Mouse (Mus musculus): ENCODE measurements at regions not wholly inside any gene's neighbourhood (a gene's known extent, or its start where the extent isn't known, plus 50 kb on each side); places are given as distances from the start of the nearest gene placed in this dataset.
A peak's percentile ranks its signal among the peaks of the same experiment; 100 is the strongest.

DNA sequence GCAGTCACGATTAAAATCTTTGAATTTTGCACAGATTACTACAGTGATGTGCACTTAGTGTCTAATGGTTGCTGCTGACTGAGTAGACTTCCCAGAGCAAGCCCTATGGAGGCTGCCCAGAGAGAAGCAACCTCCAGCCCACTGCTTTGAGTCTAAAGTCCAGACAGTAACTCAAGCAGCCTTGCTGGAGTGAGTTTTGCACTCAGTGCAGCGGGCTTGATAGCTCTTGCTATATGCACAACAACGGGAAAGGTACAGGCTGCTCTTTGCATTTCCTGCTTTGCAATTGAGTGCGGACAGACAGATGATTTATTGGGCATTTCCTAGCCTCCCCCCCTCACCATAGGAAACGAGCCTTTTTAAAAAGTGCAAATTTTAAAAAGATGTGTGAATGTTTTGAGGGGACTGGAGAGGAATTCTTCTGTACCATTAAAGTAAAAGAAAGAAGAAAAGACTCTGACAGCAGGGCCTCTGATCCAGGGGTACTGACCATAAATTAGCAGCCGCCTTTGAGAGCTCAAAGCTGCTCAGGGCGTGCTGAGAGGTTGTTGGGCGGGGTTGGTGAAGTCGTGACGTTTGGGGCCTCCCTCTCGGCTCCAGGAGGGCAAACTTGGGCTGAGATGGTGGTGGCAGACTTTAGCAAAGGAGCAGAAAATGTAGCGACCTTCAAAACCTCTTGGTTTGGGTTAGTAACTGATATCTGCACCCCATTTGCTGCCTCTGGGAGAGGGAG lies 214.4 kb downstream of the Zfp36l1 start:
- DNase-seq (ENCODE audit: low spot score) (peak; percentile 74), ATAC-seq (peak; percentile 60)
- no peaks in the 10 kb centered on the region for H3K9me3 ChIP-seq (ENCODE audit: low read length)
- WGBS, result 20% methylated on average over 12 of the region's 12 CpGs
- no peaks in the 10 kb centered on the region for H3K27me3 ChIP-seq (replicated peaks; ENCODE audit: insufficient read depth, low read length)
- peaks cover 23% of the 10 kb centered on the region for H3K4me1 ChIP-seq (ENCODE audit: insufficient read depth, low read depth, low read length)
- no peak overlapping the region for H3K4me2 ChIP-seq (replicated peaks; ENCODE audit: low read depth, low read length)
- no peak overlapping the region for H3K4me3 ChIP-seq (ENCODE audit: low read depth, low read length)
- H3K27ac ChIP-seq (ENCODE audit: low read length), result peak overlapping the region; percentile 59
- H3K9ac ChIP-seq (replicated peaks; ENCODE audit: low read depth), result no peak overlapping the region
- no peaks in the 10 kb centered on the region for H3K36me3 ChIP-seq (ENCODE audit: insufficient read depth, low read length)
- TF ChIP-seq CTCF (IDR thresholded peaks at IDR 0.05) (no peak), EP300 (IDR thresholded peaks at IDR 0.05) (peak; percentile 40; the same call in 1 of the 2 replicates)

DNA sequence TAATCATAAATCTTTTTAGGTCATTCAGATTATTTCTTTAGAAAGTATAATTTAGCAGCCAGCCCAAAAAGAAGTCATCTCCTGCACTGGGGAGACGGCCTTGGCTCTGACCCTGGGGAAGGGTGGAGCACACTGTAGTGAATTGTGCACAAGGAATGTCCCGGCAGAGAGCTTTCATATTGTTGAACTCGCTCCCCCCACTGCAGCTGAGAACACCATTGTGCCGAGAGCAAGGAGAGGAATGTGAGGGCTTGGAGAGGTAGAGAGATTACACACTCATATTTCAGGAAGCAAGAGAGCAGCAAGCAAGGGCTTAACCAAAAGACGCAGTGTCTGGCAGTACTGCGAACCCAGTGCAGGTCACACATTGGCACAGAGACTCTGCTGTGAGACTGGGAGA lies 216.8 kb downstream of the Zfp36l1 start:
- H3K9me3 ChIP-seq (ENCODE audit: low read length), result no peaks in the 10 kb centered on the region
- no peak for TF ChIP-seq CTCF (IDR thresholded peaks at IDR 0.05)
- TF ChIP-seq EP300 (IDR thresholded peaks at IDR 0.05), result peak; percentile 92
- H3K27me3 ChIP-seq (replicated peaks; ENCODE audit: insufficient read depth, low read length), result no peaks in the 10 kb centered on the region
- no peak overlapping the region for H3K4me2 ChIP-seq (replicated peaks; ENCODE audit: low read depth, low read length)
- H3K36me3 ChIP-seq (ENCODE audit: insufficient read depth, low read length), result no peaks in the 10 kb centered on the region
- H3K9ac ChIP-seq (replicated peaks; ENCODE audit: low read depth), result no peak overlapping the region
- ATAC-seq, result peak; percentile 94
- H3K4me3 ChIP-seq (ENCODE audit: low read depth, low read length), result no peak overlapping the region
- 17% methylated on average over 6 of the region's 6 CpGs for WGBS
- peak overlapping the region; percentile 82 for H3K27ac ChIP-seq (ENCODE audit: low read length)
- peak; percentile 92 for DNase-seq (ENCODE audit: low spot score)
- peaks cover 19% of the 10 kb centered on the region; the same call in 1 of the 2 replicates for H3K4me1 ChIP-seq (ENCODE audit: insufficient read depth, low read depth, low read length)

DNA sequence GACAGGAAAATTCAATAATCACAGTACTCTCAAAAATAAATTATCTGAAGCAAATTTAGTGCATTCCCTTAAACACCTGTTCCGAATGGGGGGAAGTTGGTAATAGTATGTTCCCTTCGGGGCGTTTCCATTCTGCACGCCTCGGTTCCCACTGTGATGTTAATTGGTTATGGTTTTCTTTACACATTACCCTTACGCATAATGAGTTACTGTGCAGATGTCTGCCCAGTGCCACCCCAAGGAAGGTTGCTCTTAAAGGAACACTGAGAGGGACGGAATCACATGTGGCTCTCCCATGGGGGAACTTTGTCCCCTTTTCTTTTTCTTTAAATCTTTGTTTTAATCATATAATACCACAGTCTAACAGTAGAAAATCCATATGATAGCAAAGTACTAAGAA lies 217.5 kb downstream of the Zfp36l1 start:
- Histone ChIP-seq H3K4me1 (ENCODE audit: insufficient read depth, low read depth, low read length) (peaks cover 20% of the 10 kb centered on the region; the same call in 1 of the 2 replicates), H3K4me3 (ENCODE audit: low read depth, low read length) (no peak overlapping the region), H3K4me2 (replicated peaks; ENCODE audit: low read depth, low read length) (no peak overlapping the region), H3K27me3 (replicated peaks; ENCODE audit: insufficient read depth, low read length) (no peaks in the 10 kb centered on the region), H3K9me3 (ENCODE audit: low read length) (no peaks in the 10 kb centered on the region), H3K9ac (replicated peaks; ENCODE audit: low read depth) (no peak overlapping the region), H3K27ac (ENCODE audit: low read length) (no peak overlapping the region), H3K36me3 (ENCODE audit: insufficient read depth, low read length) (no peaks in the 10 kb centered on the region)
- DNase-seq (ENCODE audit: low spot score) (no peak), ATAC-seq (no peak)
- WGBS, result 68% methylated on average over 7 of the region's 7 CpGs
- TF ChIP-seq CTCF (IDR thresholded peaks at IDR 0.05) (no peak), EP300 (IDR thresholded peaks at IDR 0.05) (no peak)

DNA sequence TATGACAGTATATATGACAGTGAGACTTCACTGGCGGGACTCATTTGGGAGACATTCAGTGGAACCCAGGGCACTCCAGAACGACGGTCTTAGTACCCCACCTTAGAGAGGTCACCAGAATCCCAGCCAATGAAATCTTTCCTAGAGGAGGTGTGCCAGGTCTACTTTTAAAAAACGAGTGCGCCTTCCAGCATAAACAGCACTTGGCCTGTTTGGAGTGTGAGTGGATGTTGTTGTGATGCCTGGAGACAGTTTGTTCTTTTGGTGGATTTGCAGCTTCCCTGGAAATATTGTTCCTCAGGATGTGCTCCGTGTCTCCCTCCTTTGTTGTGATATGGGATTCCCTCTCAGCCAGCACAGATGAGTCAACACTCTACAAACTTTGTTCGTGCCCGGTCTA lies 219.9 kb downstream of the Zfp36l1 start:
- no peaks in the 10 kb centered on the region for H3K27me3 ChIP-seq (replicated peaks; ENCODE audit: insufficient read depth, low read length)
- no peak overlapping the region for H3K27ac ChIP-seq (ENCODE audit: low read length)
- H3K4me2 ChIP-seq (replicated peaks; ENCODE audit: low read depth, low read length), result no peak overlapping the region
- H3K36me3 ChIP-seq (ENCODE audit: insufficient read depth, low read length), result no peaks in the 10 kb centered on the region
- DNase-seq (ENCODE audit: low spot score) (no peak), ATAC-seq (no peak; the same call in 1 of the 2 replicates)
- H3K9ac ChIP-seq (replicated peaks; ENCODE audit: low read depth), result no peak overlapping the region
- no peaks in the 10 kb centered on the region for H3K9me3 ChIP-seq (ENCODE audit: low read length)
- no peak overlapping the region for H3K4me3 ChIP-seq (ENCODE audit: low read depth, low read length)
- WGBS, result 80% methylated on average over 8 of the region's 8 CpGs
- peaks cover 13% of the 10 kb centered on the region; the same call in 1 of the 2 replicates for H3K4me1 ChIP-seq (ENCODE audit: insufficient read depth, low read depth, low read length)
- TF ChIP-seq EP300 (IDR thresholded peaks at IDR 0.05), result peak; percentile 49
- TF ChIP-seq CTCF (IDR thresholded peaks at IDR 0.05), result no peak

DNA sequence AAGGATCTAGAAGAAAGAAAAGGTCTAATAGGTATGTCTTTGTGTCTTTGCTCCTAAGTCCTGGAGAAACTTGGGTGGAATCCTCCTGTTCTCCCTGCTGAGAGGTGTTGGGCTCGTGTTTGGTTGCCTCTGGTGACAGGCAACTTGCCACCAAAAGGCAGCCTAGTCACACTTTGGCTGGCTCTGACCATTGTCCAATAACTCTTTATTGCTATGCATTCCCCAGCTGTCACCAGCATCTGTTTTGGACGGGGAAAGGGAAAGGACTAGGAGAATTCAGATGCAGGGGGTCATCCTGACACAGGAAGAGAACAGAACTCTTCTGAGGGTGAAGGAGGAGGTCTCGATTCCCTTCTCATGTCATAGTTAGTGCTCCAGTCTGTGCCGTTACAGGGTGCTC lies 220.9 kb downstream of the Zfp36l1 start:
- Histone ChIP-seq H3K27me3 (replicated peaks; ENCODE audit: insufficient read depth, low read length) (no peaks in the 10 kb centered on the region), H3K4me3 (ENCODE audit: low read depth, low read length) (no peak overlapping the region), H3K9me3 (ENCODE audit: low read length) (no peaks in the 10 kb centered on the region), H3K36me3 (ENCODE audit: insufficient read depth, low read length) (no peaks in the 10 kb centered on the region), H3K4me1 (ENCODE audit: insufficient read depth, low read depth, low read length) (peaks cover 13% of the 10 kb centered on the region; the same call in 1 of the 2 replicates), H3K9ac (replicated peaks; ENCODE audit: low read depth) (no peak overlapping the region), H3K27ac (ENCODE audit: low read length) (no peak overlapping the region), H3K4me2 (replicated peaks; ENCODE audit: low read depth, low read length) (no peak overlapping the region)
- 62% methylated on average over 4 of the region's 4 CpGs for WGBS
- TF ChIP-seq CTCF (IDR thresholded peaks at IDR 0.05) (no peak), EP300 (IDR thresholded peaks at IDR 0.05) (no peak)
- DNase-seq (ENCODE audit: low spot score) (no peak), ATAC-seq (no peak)

DNA sequence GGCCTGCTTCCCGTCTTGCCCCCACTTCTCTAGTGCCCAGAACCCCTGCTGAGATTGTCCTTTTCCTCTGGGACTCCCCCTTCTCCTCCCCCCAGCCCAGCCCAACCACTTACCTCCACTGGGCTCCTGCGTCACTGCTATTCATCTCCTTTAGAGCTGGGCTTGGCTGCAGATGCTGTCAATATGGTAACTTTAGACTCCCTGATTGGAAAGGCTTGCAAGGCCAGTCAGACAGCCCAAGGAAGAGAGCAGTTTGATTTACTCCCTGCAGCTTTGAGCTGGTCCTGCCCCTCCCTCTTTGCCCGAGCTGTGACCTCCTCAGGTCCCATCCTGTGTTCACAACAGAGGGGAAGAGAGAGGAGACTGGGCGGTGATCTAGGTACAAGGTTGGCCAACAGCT lies 221.9 kb downstream of the Zfp36l1 start:
- Histone ChIP-seq H3K9ac (replicated peaks; ENCODE audit: low read depth) (no peak overlapping the region), H3K27ac (ENCODE audit: low read length) (no peak overlapping the region), H3K9me3 (ENCODE audit: low read length) (no peaks in the 10 kb centered on the region), H3K4me3 (ENCODE audit: low read depth, low read length) (no peak overlapping the region), H3K27me3 (replicated peaks; ENCODE audit: insufficient read depth, low read length) (no peaks in the 10 kb centered on the region), H3K4me1 (ENCODE audit: insufficient read depth, low read depth, low read length) (peaks cover 5% of the 10 kb centered on the region; the same call in 1 of the 2 replicates), H3K36me3 (ENCODE audit: insufficient read depth, low read length) (no peaks in the 10 kb centered on the region), H3K4me2 (replicated peaks; ENCODE audit: low read depth, low read length) (no peak overlapping the region)
- 28% methylated on average over 4 of the region's 4 CpGs for WGBS
- ATAC-seq (0 out of 2 replicates have a peak, but pooled peaks have one; percentile 12), DNase-seq (ENCODE audit: low spot score) (no peak)
- TF ChIP-seq EP300 (IDR thresholded peaks at IDR 0.05) (no peak), CTCF (IDR thresholded peaks at IDR 0.05) (no peak)

All from lung, postnatal 0 days (tissue).